In the genomic region with DNA sequence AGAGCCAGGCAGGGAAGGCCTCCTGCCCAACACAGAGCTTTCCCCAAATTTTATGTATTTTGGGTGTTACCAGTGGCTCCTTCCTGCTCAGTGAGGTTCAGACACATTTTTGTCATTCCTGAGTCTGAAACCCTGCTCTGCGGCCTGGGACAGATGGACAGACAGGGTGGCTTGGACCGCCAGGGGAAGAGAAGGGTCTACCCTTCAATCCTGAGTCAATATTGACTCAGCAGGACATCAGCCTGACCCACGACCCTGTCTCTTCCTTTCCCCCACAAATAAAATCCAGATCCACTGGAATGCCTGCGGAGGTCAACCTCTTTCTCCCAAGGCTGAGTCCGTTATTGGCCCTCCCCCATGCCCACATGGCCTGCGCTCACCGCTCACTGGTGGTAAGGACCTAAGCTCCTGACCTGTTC, we compare ENCODE assay signal across 8 mouse cellular contexts. TPM values are rescaled to one million over a fixed set of nuclear protein-coding genes. Genes with fewer than 3 reads are reported as not detected.
DNase-seq lines count a peak whose midpoint lies in the region; ATAC-seq and TF ChIP-seq lines count a peak whose summit lies in the region.

No protein-coding gene starts in this region.

- H3K4me1 ChIP-seq in forebrain, embryonic 15.5 days: peaks cover 62% of the 10 kb centered on the region
- H3K4me1 ChIP-seq in forebrain, embryonic 11.5 days (replicated peaks; ENCODE audit: control insufficient read depth, insufficient read depth, low read length): peaks cover 18% of the 10 kb centered on the region
- peaks cover 14% of the 10 kb centered on the region for H3K4me1 ChIP-seq in lung, postnatal 0 days (ENCODE audit: insufficient read depth, low read depth, low read length)
- H3K4me1 ChIP-seq in limb, embryonic 12.5 days (replicated peaks): peaks cover 70% of the 10 kb centered on the region
- peaks cover 72% of the 10 kb centered on the region for H3K4me1 ChIP-seq in stomach, embryonic 16.5 days (ENCODE audit: control insufficient read depth, insufficient read depth, low read length)

- H3K27ac ChIP-seq in forebrain, embryonic 15.5 days (replicated peaks): 0 out of 2 replicates have a peak overlapping the region, but pooled peaks have one; percentile 19
- no peak overlapping the region for H3K27ac ChIP-seq in forebrain, embryonic 11.5 days (ENCODE audit: low read depth, low read length)
- peak overlapping the region; percentile 62 for H3K27ac ChIP-seq in lung, postnatal 0 days (ENCODE audit: low read length)
- peak overlapping the region; percentile 90 for H3K27ac ChIP-seq in limb, embryonic 12.5 days
- peak overlapping the region; percentile 84 for H3K27ac ChIP-seq in stomach, embryonic 16.5 days (ENCODE audit: low read length)

- DNase-seq in forebrain, embryonic 11.5 days (ENCODE audit: low spot score): no peak
- DNase-seq in lung, postnatal 0 days (ENCODE audit: low spot score): no peak
- DNase-seq in lung, postnatal 14 days: no peak
- no peak for DNase-seq in layer of hippocampus, postnatal 25 days (ENCODE audit: extremely low spot score in 1 of 2, low spot score in 1 of 2)
- DNase-seq in urinary bladder, postnatal 10 days (ENCODE audit: low spot score): no peak

- no peaks in the 10 kb centered on the region for H3K9me3 ChIP-seq in forebrain, embryonic 15.5 days
- no peaks in the 10 kb centered on the region for H3K9me3 ChIP-seq in forebrain, embryonic 11.5 days (ENCODE audit: control insufficient read depth, low read length)
- H3K9me3 ChIP-seq in lung, postnatal 0 days (ENCODE audit: low read length): no peaks in the 10 kb centered on the region
- no peaks in the 10 kb centered on the region for H3K9me3 ChIP-seq in limb, embryonic 12.5 days
- no peaks in the 10 kb centered on the region for H3K9me3 ChIP-seq in stomach, embryonic 16.5 days (replicated peaks; ENCODE audit: control insufficient read depth, low read length)

- TF ChIP-seq EP300 in lung, postnatal 0 days (IDR thresholded peaks at IDR 0.05): no peak

- H3K9ac ChIP-seq in forebrain, embryonic 15.5 days (replicated peaks): no peak overlapping the region
- no peak overlapping the region for H3K9ac ChIP-seq in forebrain, embryonic 11.5 days (ENCODE audit: low read length)
- H3K9ac ChIP-seq in lung, postnatal 0 days (replicated peaks; ENCODE audit: low read depth): no peak overlapping the region
- H3K9ac ChIP-seq in limb, embryonic 12.5 days (replicated peaks): no peak overlapping the region
- peak overlapping the region; percentile 54 for H3K9ac ChIP-seq in stomach, embryonic 16.5 days (ENCODE audit: low read length)

- H3K27me3 ChIP-seq in forebrain, embryonic 15.5 days: no peaks in the 10 kb centered on the region
- H3K27me3 ChIP-seq in forebrain, embryonic 11.5 days (ENCODE audit: control insufficient read depth, insufficient read depth, low read length): no peaks in the 10 kb centered on the region
- peaks cover 3% of the 10 kb centered on the region; the same call in 1 of the 2 replicates for H3K27me3 ChIP-seq in lung, postnatal 0 days (replicated peaks; ENCODE audit: insufficient read depth, low read length)
- H3K27me3 ChIP-seq in limb, embryonic 12.5 days: no peaks in the 10 kb centered on the region
- H3K27me3 ChIP-seq in stomach, embryonic 16.5 days (ENCODE audit: control insufficient read depth, insufficient read depth, low read length): no peaks in the 10 kb centered on the region

- peaks cover 19% of the 10 kb centered on the region for H3K36me3 ChIP-seq in forebrain, embryonic 15.5 days
- H3K36me3 ChIP-seq in forebrain, embryonic 11.5 days (ENCODE audit: control insufficient read depth, insufficient read depth, low read length): peaks cover 6% of the 10 kb centered on the region; the same call in 1 of the 2 replicates
- 0 out of 2 replicates have a peak, but pooled peaks cover 3% of the 10 kb centered on the region for H3K36me3 ChIP-seq in lung, postnatal 0 days (ENCODE audit: insufficient read depth, low read length)
- peaks cover 26% of the 10 kb centered on the region for H3K36me3 ChIP-seq in limb, embryonic 12.5 days
- peaks cover 8% of the 10 kb centered on the region; the same call in 1 of the 2 replicates for H3K36me3 ChIP-seq in stomach, embryonic 16.5 days (ENCODE audit: control insufficient read depth, insufficient read depth, low read length)

- WGBS in forebrain, embryonic 15.5 days: 66% methylated on average over 7 of the region's 7 CpGs
- WGBS in forebrain, embryonic 11.5 days: 40% methylated on average over 7 of the region's 7 CpGs
- 28% methylated on average over 6 of the region's 7 CpGs for WGBS in lung, postnatal 0 days
- 13% methylated on average over 7 of the region's 7 CpGs for WGBS in limb, embryonic 12.5 days
- WGBS in stomach, embryonic 16.5 days: 50% methylated on average over 7 of the region's 7 CpGs

- no peak for TF ChIP-seq CTCF in lung, postnatal 0 days (IDR thresholded peaks at IDR 0.05)

- H3K4me2 ChIP-seq in forebrain, embryonic 15.5 days (replicated peaks): no peak overlapping the region
- H3K4me2 ChIP-seq in forebrain, embryonic 11.5 days (ENCODE audit: low read depth, low read length, severe bottlenecking): no peak overlapping the region
- no peak overlapping the region for H3K4me2 ChIP-seq in lung, postnatal 0 days (replicated peaks; ENCODE audit: low read depth, low read length)
- H3K4me2 ChIP-seq in limb, embryonic 12.5 days: peak overlapping the region; percentile 93
- H3K4me2 ChIP-seq in stomach, embryonic 16.5 days (ENCODE audit: low read depth, low read length): 0 out of 2 replicates have a peak overlapping the region, but pooled peaks have one; percentile 6

- H3K4me3 ChIP-seq in forebrain, embryonic 15.5 days: no peak overlapping the region
- no peak overlapping the region for H3K4me3 ChIP-seq in forebrain, embryonic 11.5 days (ENCODE audit: low read depth, low read length)
- H3K4me3 ChIP-seq in lung, postnatal 0 days (ENCODE audit: low read depth, low read length): no peak overlapping the region
- H3K4me3 ChIP-seq in limb, embryonic 12.5 days (replicated peaks): peak overlapping the region; percentile 15; the same call in 1 of the 2 replicates
- no peak overlapping the region for H3K4me3 ChIP-seq in stomach, embryonic 16.5 days (replicated peaks; ENCODE audit: low read length)

- ATAC-seq in forebrain, embryonic 15.5 days (replicated peaks): no peak
- no peak for ATAC-seq in forebrain, embryonic 11.5 days (replicated peaks; ENCODE audit: low FRiP score)
- no peak for ATAC-seq in lung, postnatal 0 days
- ATAC-seq in limb, embryonic 12.5 days (ENCODE audit: insufficient number of reproducible peaks, insufficient read depth, low FRiP score, low TSS enrichment, low read depth): no peak
- ATAC-seq in stomach, embryonic 16.5 days (ENCODE audit: insufficient read depth, low FRiP score): no peak

RNA-seq across cellular contexts. Expression of a gene that starts 4.7 kb away (rescaled TPM):
- polyA plus RNA-seq in forebrain, embryonic 15.5 days (2015; fragmentation: Nextera tagmentation; extraction: Ambion mirVana): 93.1 and 95.7 TPM in 2 replicates
- 71.2 and 75.0 TPM in 2 replicates for polyA plus RNA-seq in forebrain, embryonic 11.5 days (2014; fragmentation: Nextera tagmentation; extraction: Ambion mirVana)
- polyA plus RNA-seq in lung, postnatal 0 days (2015; fragmentation: Nextera tagmentation; extraction: Ambion mirVana): 71.0 and 75.4 TPM in 2 replicates
- polyA plus RNA-seq in limb, embryonic 12.5 days (2016; fragmentation: Nextera tagmentation; extraction: Ambion mirVana): 87.6 and 94.7 TPM in 2 replicates
- polyA plus RNA-seq in stomach, embryonic 16.5 days (2015; fragmentation: Nextera tagmentation; extraction: Ambion mirVana): 95.6 and 102 TPM in 2 replicates
- total RNA-seq in layer of hippocampus, postnatal 25 days (2021): 100 to 1,000 TPM; 259 to 316 TPM

RNA-seq across cellular contexts. Expression of a gene that starts 26.5 kb away (rescaled TPM):
- polyA plus RNA-seq in forebrain, embryonic 15.5 days (2015; fragmentation: Nextera tagmentation; extraction: Ambion mirVana): 3.4 and 3.7 TPM in 2 replicates
- 6.8 and 7.8 TPM in 2 replicates for polyA plus RNA-seq in forebrain, embryonic 11.5 days (2014; fragmentation: Nextera tagmentation; extraction: Ambion mirVana)
- 39.1 and 41.9 TPM in 2 replicates for polyA plus RNA-seq in lung, postnatal 0 days (2015; fragmentation: Nextera tagmentation; extraction: Ambion mirVana)
- 8.7 and 12.1 TPM in 2 replicates for polyA plus RNA-seq in limb, embryonic 12.5 days (2016; fragmentation: Nextera tagmentation; extraction: Ambion mirVana)
- polyA plus RNA-seq in stomach, embryonic 16.5 days (2015; fragmentation: Nextera tagmentation; extraction: Ambion mirVana): 49.7 and 60.3 TPM in 2 replicates
- total RNA-seq in layer of hippocampus, postnatal 25 days (2021): 1 to 10 TPM; 4.1 to 7.2 TPM

RNA-seq across cellular contexts. Expression of a gene that starts 50.4 kb away (rescaled TPM):
- 4.8 and 5.8 TPM in 2 replicates for polyA plus RNA-seq in forebrain, embryonic 15.5 days (2015; fragmentation: Nextera tagmentation; extraction: Ambion mirVana)
- 12.0 and 12.2 TPM in 2 replicates for polyA plus RNA-seq in forebrain, embryonic 11.5 days (2014; fragmentation: Nextera tagmentation; extraction: Ambion mirVana)
- polyA plus RNA-seq in lung, postnatal 0 days (2015; fragmentation: Nextera tagmentation; extraction: Ambion mirVana): 5.0 and 6.3 TPM in 2 replicates
- 12.6 and 13.5 TPM in 2 replicates for polyA plus RNA-seq in limb, embryonic 12.5 days (2016; fragmentation: Nextera tagmentation; extraction: Ambion mirVana)
- polyA plus RNA-seq in stomach, embryonic 16.5 days (2015; fragmentation: Nextera tagmentation; extraction: Ambion mirVana): 8.8 and 10.0 TPM in 2 replicates
- total RNA-seq in layer of hippocampus, postnatal 25 days (2021): 1 to 10 TPM; 5.8 TPM

RNA-seq across cellular contexts. Expression of a gene that starts 52.1 kb away (rescaled TPM):
- 2.9 and 3.9 TPM in 2 replicates for polyA plus RNA-seq in forebrain, embryonic 15.5 days (2015; fragmentation: Nextera tagmentation; extraction: Ambion mirVana)
- 4.9 and 5.5 TPM in 2 replicates for polyA plus RNA-seq in forebrain, embryonic 11.5 days (2014; fragmentation: Nextera tagmentation; extraction: Ambion mirVana)
- polyA plus RNA-seq in lung, postnatal 0 days (2015; fragmentation: Nextera tagmentation; extraction: Ambion mirVana): 7.7 and 8.4 TPM in 2 replicates
- polyA plus RNA-seq in limb, embryonic 12.5 days (2016; fragmentation: Nextera tagmentation; extraction: Ambion mirVana): 15.3 and 19.1 TPM in 2 replicates
- 9.9 and 10.1 TPM in 2 replicates for polyA plus RNA-seq in stomach, embryonic 16.5 days (2015; fragmentation: Nextera tagmentation; extraction: Ambion mirVana)
- total RNA-seq in layer of hippocampus, postnatal 25 days (2021): 10 to 100 TPM; 43.0 to 46.0 TPM

Comparison
In these comparisons a context has a peak if more than half of its experiments do, and no peak if none do; other contexts are left out.
1. H3K4me2 ChIP-seq: peak in limb, embryonic 12.5 days (single experiment) and stomach, embryonic 16.5 days (single experiment); none in forebrain, embryonic 15.5 days (single experiment), forebrain, embryonic 11.5 days (single experiment) and lung, postnatal 0 days (single experiment).